ENCODE assay signal across 8 mouse cellular contexts in the genomic region with DNA sequence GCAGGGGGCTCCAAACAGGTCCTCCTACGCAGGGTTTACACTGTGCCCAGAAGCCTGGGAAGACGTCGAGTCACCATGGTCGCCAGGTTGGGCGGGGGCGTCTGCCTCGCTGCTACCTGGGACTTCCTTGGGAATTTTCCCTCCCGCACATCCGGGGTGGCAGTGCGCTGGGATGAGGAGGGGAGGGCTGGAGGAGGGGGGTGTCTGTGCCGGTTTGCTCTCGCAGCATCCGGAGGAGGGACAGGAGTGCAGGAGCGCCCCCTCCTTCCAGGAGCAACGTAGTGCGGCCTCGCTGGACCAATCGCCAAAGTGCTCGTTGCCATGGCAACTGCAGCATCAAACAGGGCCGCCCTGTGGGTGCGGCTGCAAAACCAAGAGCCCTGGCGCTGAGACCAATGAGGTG.
DNase-seq lines count a peak whose midpoint lies in the region; ATAC-seq and TF ChIP-seq lines count a peak whose summit lies in the region.

No protein-coding gene starts in this region.

- no peak overlapping the region for H3K9ac ChIP-seq in ES-Bruce4 (ENCODE audit: low read depth, poor library complexity, severe bottlenecking)
- no peak overlapping the region for H3K9ac ChIP-seq in lung, embryonic 14.5 days

- peak overlapping the region; percentile 25; the same call in 1 of the 2 replicates for H3K4me2 ChIP-seq in lung, embryonic 14.5 days

- TF ChIP-seq POLR2A in ES-Bruce4 (IDR thresholded peaks at IDR 0.05; ENCODE audit: insufficient read depth, low read length) = no peak

- under 1% methylated on average over 22 of the region's 22 CpGs for WGBS in hindbrain, embryonic 10.5 days
- 2% methylated on average over 22 of the region's 22 CpGs for WGBS in lung, embryonic 14.5 days

- H3K4me3 ChIP-seq in ES-Bruce4 (ENCODE audit: low read depth, low read length) = peak overlapping the region; percentile 12; the same call in 1 of the 2 replicates
- H3K4me3 ChIP-seq in hindbrain, embryonic 10.5 days = peak overlapping the region; percentile 43
- H3K4me3 ChIP-seq in lung, embryonic 14.5 days (ENCODE audit: low read depth, low read length) = no peak overlapping the region

- H3K36me3 ChIP-seq in ES-Bruce4 (ENCODE audit: control insufficient read depth, insufficient read depth, low read length, poor library complexity, severe bottlenecking) = no peaks in the 10 kb centered on the region
- no peaks in the 10 kb centered on the region for H3K36me3 ChIP-seq in hindbrain, embryonic 10.5 days
- no peaks in the 10 kb centered on the region for H3K36me3 ChIP-seq in lung, embryonic 14.5 days (ENCODE audit: insufficient read depth)

- no peaks in the 10 kb centered on the region for H3K4me1 ChIP-seq in ES-Bruce4 (ENCODE audit: control insufficient read depth, insufficient read depth, low read length)
- peaks cover 62% of the 10 kb centered on the region for H3K4me1 ChIP-seq in hindbrain, embryonic 10.5 days (replicated peaks)
- 0 out of 2 replicates have a peak, but pooled peaks cover 4% of the 10 kb centered on the region for H3K4me1 ChIP-seq in lung, embryonic 14.5 days (ENCODE audit: insufficient read depth)

- peak; percentile 45 for TF ChIP-seq CTCF in ES-Bruce4 (IDR thresholded peaks at IDR 0.05; ENCODE audit: low read depth, low read length)
- TF ChIP-seq CTCF in lung, embryonic 14.5 days (IDR thresholded peaks at IDR 0.05; ENCODE audit: low read depth) = peak; percentile 41

- H3K27ac ChIP-seq in ES-Bruce4 (ENCODE audit: insufficient read depth, low read length) = no peak overlapping the region
- peak overlapping the region; percentile 19; the same call in 1 of the 2 replicates for H3K27ac ChIP-seq in hindbrain, embryonic 10.5 days
- H3K27ac ChIP-seq in lung, embryonic 14.5 days (ENCODE audit: low read depth) = no peak overlapping the region

- peak; percentile 58; the same call in 1 of the 2 replicates for ATAC-seq in lung, embryonic 14.5 days (ENCODE audit: insufficient read depth)

- no peaks in the 10 kb centered on the region for H3K9me3 ChIP-seq in ES-Bruce4 (replicated peaks; ENCODE audit: control insufficient read depth, insufficient read depth, low read length, poor library complexity, severe bottlenecking)
- H3K9me3 ChIP-seq in hindbrain, embryonic 10.5 days = no peaks in the 10 kb centered on the region
- H3K9me3 ChIP-seq in lung, embryonic 14.5 days (ENCODE audit: low read depth, low read length) = no peaks in the 10 kb centered on the region

- H3K27me3 ChIP-seq in ES-Bruce4 (ENCODE audit: control insufficient read depth, insufficient read depth, low read length, poor library complexity, severe bottlenecking) = no peaks in the 10 kb centered on the region
- peaks cover 21% of the 10 kb centered on the region for H3K27me3 ChIP-seq in hindbrain, embryonic 10.5 days (ENCODE audit: insufficient read depth, poor library complexity, severe bottlenecking)
- H3K27me3 ChIP-seq in lung, embryonic 14.5 days (ENCODE audit: insufficient read depth, low read length) = no peaks in the 10 kb centered on the region; the same call in 1 of the 2 replicates

- no peak for TF ChIP-seq EP300 in ES-Bruce4 (IDR thresholded peaks at IDR 0.05; ENCODE audit: insufficient read depth, low read depth, low read length)

- peak; percentile 97 for DNase-seq in cerebellum, adult 9-10 months
- peak; percentile 90 to 93 for DNase-seq in frontal cortex, postnatal 10 days (ENCODE audit: low spot score in 2 of 2)
- peak; percentile 88 for DNase-seq in hindbrain, embryonic 10.5 days (ENCODE audit: low spot score)
- DNase-seq in layer of hippocampus, adult 8-10 months (ENCODE audit: low spot score in 2 of 2) = peak; percentile 95
- DNase-seq in lung, embryonic 14.5 days = peak; percentile 80
- DNase-seq in ovary, adult 18-20 months (ENCODE audit: low spot score) = peak; percentile 40
- peak; percentile 47 to 58 for DNase-seq in thymus, adult 18-20 months

Comparison
In these comparisons a context has a peak if more than half of its experiments do, and no peak if none do; other contexts are left out.
1. DNase-seq: peak in every context shown above with its lines; median percentile 97 in cerebellum, adult 9-10 months; 95 in layer of hippocampus, adult 8-10 months; 92 in frontal cortex, postnatal 10 days; 88 in hindbrain, embryonic 10.5 days; 80 in lung, embryonic 14.5 days; 52 in thymus, adult 18-20 months; 40 in ovary, adult 18-20 months.